Mouse (Mus musculus) embryonic facial prominence, embryonic 15.5 days (tissue): Measurements from ENCODE around the gene Gse1. TPM values are rescaled to one million over a fixed set of nuclear protein-coding genes. Genes with fewer than 3 reads are reported as not detected.
"Not testable (repeated sequence)": the region's sequence is repeated elsewhere in the genome, so short reads cannot be mapped to it uniquely, and the experiment has no call there.

Experiments used
- ATAC-seq: fragments of 200-750 bp; cut with Nextera tagmentation; 2 replicates; pipeline ENCODE4 v1.8.0; 2017; ENCODE audit warnings: low read depth, moderate TSS enrichment; ENCODE audit not compliant: insufficient number of reproducible peaks, low FRiP score, low TSS enrichment
- H3K27ac ChIP-seq: fragments of 300-500 bp; sonication (generic); replicated peaks from 2 replicates; pipeline ENCODE4 v1.5.1; 2015; ENCODE audit warnings: mild to moderate bottlenecking, inconsistent platforms
- H3K27me3 ChIP-seq: fragments of 300-500 bp; sonication (generic); 2 replicates; pipeline ENCODE4 v1.6.1; 2015; ENCODE audit warnings: inconsistent platforms
- H3K36me3 ChIP-seq: fragments of 300-500 bp; sonication (generic); 2 replicates; pipeline ENCODE4 v1.6.1; 2015; ENCODE audit warnings: mild to moderate bottlenecking, inconsistent platforms
- H3K4me1 ChIP-seq: fragments of 300-500 bp; sonication (generic); 2 replicates; pipeline ENCODE4 v1.6.1; 2015; ENCODE audit warnings: inconsistent platforms
- H3K4me2 ChIP-seq: fragments of 300-500 bp; sonication (generic); replicated peaks from 2 replicates; pipeline ENCODE4 v1.6.1; 2015; ENCODE audit warnings: mild to moderate bottlenecking, inconsistent platforms
- H3K4me3 ChIP-seq: fragments of 300-500 bp; sonication (generic); replicated peaks from 2 replicates; pipeline ENCODE4 v1.5.1; 2015; ENCODE audit warnings: mild to moderate bottlenecking, inconsistent platforms
- H3K9ac ChIP-seq: fragments of 300-500 bp; sonication (generic); 2 replicates; pipeline ENCODE4 v1.6.1; 2015; ENCODE audit warnings: inconsistent platforms
- H3K9me3 ChIP-seq: fragments of 300-500 bp; sonication (generic); replicated peaks from 2 replicates; pipeline ENCODE4 v1.6.1; 2016; ENCODE audit warnings: inconsistent platforms
- WGBS: fragments of 180-500 bp; shearing (Covaris S2); methylation state at CpG from one replicate; pipeline ENCODE4 v1.1.7; 2015; 5-methylcytosine and 5-hydroxymethylcytosine counted together
- polyA plus RNA-seq: library from polyadenylated mRNA; unstranded; fragments of >200 nt; fragmentation: Nextera tagmentation; extraction: Ambion mirVana; gene quantifications from 2 replicates; pipeline ENCODE4 v1.2.1, GENCODE M21; 2015

Gse1 gene
- polyA plus RNA-seq, 1 experiment from 2014 or later = 11.1 TPM

- H3K27me3 ChIP-seq = no peaks in the 10 kb centered on the region
- peaks cover 55% of the 10 kb centered on the region for H3K4me1 ChIP-seq
- ATAC-seq = no peak
- no peak overlapping the region for H3K9ac ChIP-seq
- no peaks in the 10 kb centered on the region for H3K36me3 ChIP-seq
- 39% methylated on average over 10 of the region's 10 CpGs for WGBS
- no peak overlapping the region for H3K4me3 ChIP-seq
- H3K27ac ChIP-seq = no peak overlapping the region; the same call in 1 of the 2 replicates
- no peaks in the 10 kb centered on the region for H3K9me3 ChIP-seq
- H3K4me2 ChIP-seq = no peak overlapping the region
These were observed 123.8 kb downstream of the Gse1 start for GRCm38 (mm10) chr8:120352096-120352495.

GRCm38 (mm10) chr8:120356067-120356466 lies 127.8 kb downstream of the Gse1 start:
- no peaks in the 10 kb centered on the region for H3K27me3 ChIP-seq
- 49% methylated on average over 9 of the region's 9 CpGs for WGBS
- H3K9ac ChIP-seq = no peak overlapping the region
- H3K36me3 ChIP-seq = no peaks in the 10 kb centered on the region
- no peak overlapping the region for H3K4me3 ChIP-seq
- no peak overlapping the region for H3K27ac ChIP-seq
- peaks cover 40% of the 10 kb centered on the region for H3K4me1 ChIP-seq
- H3K4me2 ChIP-seq = no peak overlapping the region
- H3K9me3 ChIP-seq = no peaks in the 10 kb centered on the region
- ATAC-seq = 0 out of 2 replicates have a peak, but pooled peaks have one; percentile 17

GRCm38 (mm10) chr8:120357504-120357903 lies 129.2 kb downstream of the Gse1 start:
- Histone ChIP-seq H3K9me3 (no peaks in the 10 kb centered on the region), H3K36me3 (no peaks in the 10 kb centered on the region), H3K27me3 (no peaks in the 10 kb centered on the region), H3K4me3 (no peak overlapping the region), H3K4me2 (no peak overlapping the region), H3K27ac (no peak overlapping the region), H3K4me1 (peaks cover 36% of the 10 kb centered on the region), H3K9ac (no peak overlapping the region)
- no peak for ATAC-seq
- 61% methylated on average over 6 of the region's 6 CpGs for WGBS

GRCm38 (mm10) chr8:120361301-120361700 lies 133.0 kb downstream of the Gse1 start:
- Histone ChIP-seq H3K27ac (no peak overlapping the region), H3K27me3 (no peaks in the 10 kb centered on the region), H3K9ac (no peak overlapping the region), H3K4me2 (no peak overlapping the region), H3K9me3 (no peaks in the 10 kb centered on the region), H3K36me3 (no peaks in the 10 kb centered on the region), H3K4me1 (peaks cover 32% of the 10 kb centered on the region), H3K4me3 (no peak overlapping the region)
- ATAC-seq = no peak
- WGBS = 74% methylated on average over 8 of the region's 8 CpGs

- WGBS = 42% methylated on average over 10 of the region's 10 CpGs
- ATAC-seq = no peak
- H3K4me2 ChIP-seq = no peak overlapping the region
- no peaks in the 10 kb centered on the region for H3K9me3 ChIP-seq
- H3K4me3 ChIP-seq = no peak overlapping the region
- no peak overlapping the region for H3K9ac ChIP-seq
- peaks cover 41% of the 10 kb centered on the region for H3K4me1 ChIP-seq
- H3K36me3 ChIP-seq = no peaks in the 10 kb centered on the region
- H3K27me3 ChIP-seq = no peaks in the 10 kb centered on the region
- H3K27ac ChIP-seq = no peak overlapping the region; the same call in 1 of the 2 replicates
These were observed 135.4 kb downstream of the Gse1 start for GRCm38 (mm10) chr8:120363552-120364071.

GRCm38 (mm10) chr8:120364093-120364725 lies 136.0 kb downstream of the Gse1 start:
- WGBS = 43% methylated on average over 7 of the region's 7 CpGs
- Histone ChIP-seq H3K27ac (no peak overlapping the region; the same call in 1 of the 2 replicates), H3K4me2 (no peak overlapping the region), H3K36me3 (no peaks in the 10 kb centered on the region), H3K9me3 (no peaks in the 10 kb centered on the region), H3K9ac (no peak overlapping the region), H3K4me1 (peaks cover 47% of the 10 kb centered on the region), H3K4me3 (no peak overlapping the region), H3K27me3 (no peaks in the 10 kb centered on the region)
- no peak for ATAC-seq

- Histone ChIP-seq H3K4me2 (no peak overlapping the region), H3K36me3 (no peaks in the 10 kb centered on the region), H3K27me3 (no peaks in the 10 kb centered on the region), H3K4me3 (no peak overlapping the region), H3K9me3 (no peaks in the 10 kb centered on the region), H3K4me1 (peaks cover 55% of the 10 kb centered on the region), H3K9ac (no peak overlapping the region), H3K27ac (no peak overlapping the region)
- ATAC-seq = no peak
- WGBS = 76% methylated on average over 6 of the region's 6 CpGs
These were observed 138.6 kb downstream of the Gse1 start for GRCm38 (mm10) chr8:120366840-120367239.

- H3K27me3 ChIP-seq, H3K9me3 ChIP-seq, H3K9ac ChIP-seq, H3K4me2 ChIP-seq, H3K4me3 ChIP-seq, ATAC-seq, H3K36me3 ChIP-seq: not testable (repeated sequence)
- Histone ChIP-seq H3K4me1 (peaks cover 52% of the 10 kb centered on the region), H3K27ac (peak overlapping the region; percentile 78)
- WGBS = 69% methylated on average over 1 of the region's 1 CpGs
These were observed 139.9 kb downstream of the Gse1 start for GRCm38 (mm10) chr8:120368191-120368590.

- no peaks in the 10 kb centered on the region for H3K36me3 ChIP-seq
- peak overlapping the region; percentile 21; the same call in 1 of the 2 replicates for H3K4me2 ChIP-seq
- H3K4me3 ChIP-seq = no peak overlapping the region
- H3K9me3 ChIP-seq = no peaks in the 10 kb centered on the region
- H3K27me3 ChIP-seq = no peaks in the 10 kb centered on the region
- ATAC-seq = peak; percentile 81
- 22% methylated on average over 11 of the region's 11 CpGs for WGBS
- peaks cover 53% of the 10 kb centered on the region for H3K4me1 ChIP-seq
- peak overlapping the region; percentile 78 for H3K27ac ChIP-seq
- no peak overlapping the region for H3K9ac ChIP-seq
These were observed 140.8 kb downstream of the Gse1 start for GRCm38 (mm10) chr8:120368814-120369649.

GRCm38 (mm10) chr8:120369956-120370355 lies 141.7 kb downstream of the Gse1 start:
- H3K9me3 ChIP-seq = no peaks in the 10 kb centered on the region
- no peak overlapping the region for H3K9ac ChIP-seq
- H3K4me1 ChIP-seq = peaks cover 55% of the 10 kb centered on the region
- WGBS = 65% methylated on average over 7 of the region's 7 CpGs
- H3K27me3 ChIP-seq = no peaks in the 10 kb centered on the region
- no peak overlapping the region for H3K4me3 ChIP-seq
- H3K4me2 ChIP-seq = no peak overlapping the region
- H3K36me3 ChIP-seq = no peaks in the 10 kb centered on the region
- no peak overlapping the region for H3K27ac ChIP-seq
- ATAC-seq = no peak

- peaks cover 59% of the 10 kb centered on the region for H3K4me1 ChIP-seq
- H3K27me3 ChIP-seq = no peaks in the 10 kb centered on the region
- no peak overlapping the region for H3K4me2 ChIP-seq
- ATAC-seq = no peak
- H3K9ac ChIP-seq = no peak overlapping the region
- whole genome bisulfite sequencing = 64% methylated on average over 4 of the region's 4 CpGs
- H3K36me3 ChIP-seq = no peaks in the 10 kb centered on the region
- H3K9me3 ChIP-seq = no peaks in the 10 kb centered on the region
- H3K27ac ChIP-seq = no peak overlapping the region
- no peak overlapping the region for H3K4me3 ChIP-seq
These were observed 142.2 kb downstream of the Gse1 start for GRCm38 (mm10) chr8:120370461-120370860.
